Mouse (Mus musculus): ENCODE results near the gene Gm36176. TPM values are rescaled to one million over a fixed set of nuclear protein-coding genes. Genes with fewer than 3 reads are reported as not detected.
"Not testable (repeated sequence)": the region's sequence is repeated elsewhere in the genome, so short reads cannot be mapped to it uniquely, and the experiment has no call there.

Gm36176 gene
- polyA plus RNA-seq (2016; fragmentation: Nextera tagmentation; extraction: Ambion mirVana) = not detected in 2 replicates

DNA sequence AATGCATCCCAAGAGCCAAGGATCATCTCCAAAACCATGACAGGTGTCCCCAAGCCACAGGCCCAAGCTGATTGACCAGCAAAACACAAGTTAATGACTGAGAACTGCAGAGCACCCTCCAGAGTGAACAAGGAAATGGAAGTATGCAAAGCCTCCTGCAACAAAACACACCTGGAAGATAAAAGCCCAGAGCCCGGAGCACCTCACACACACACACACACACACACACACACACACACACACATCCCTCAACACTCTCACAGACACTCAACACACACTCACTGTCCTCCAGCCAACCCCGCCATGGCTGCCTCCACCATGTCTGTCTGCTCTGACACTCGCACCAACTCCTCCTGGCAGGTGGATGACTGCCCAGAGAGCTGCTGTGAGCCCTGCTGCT is at the start of gene Gm36176:
Gene Gm36176, plus strand, starts transcription at position 301 of the 400 bp plus-strand sequence.
- Histone ChIP-seq H3K4me2 (replicated peaks) (no peak within 1 kb of the TSS), H3K9ac (no peak within 1 kb of the TSS), H3K36me3 (no peaks in the 10 kb centered on the region), H3K9me3 (replicated peaks) (peaks cover 25% of the 10 kb centered on the region), H3K27me3 (0 out of 2 replicates have a peak, but pooled peaks cover 3% of the 10 kb centered on the region), H3K4me1 (no peaks in the 10 kb centered on the region), H3K4me3 (no peak within 1 kb of the TSS), H3K27ac (no peak within 1 kb of the TSS)
- no peak for ATAC-seq (ENCODE audit: low FRiP score)
- 69% methylated on average over 2 of the region's 3 CpGs for WGBS

GRCm38 (mm10) chr10:77797677-77798076 is 48.9 kb upstream of the Gm36176 start:
- H3K4me3 ChIP-seq = no peak overlapping the region
- no peak overlapping the region for H3K27ac ChIP-seq
- H3K27me3 ChIP-seq = no peaks in the 10 kb centered on the region
- no peak for ATAC-seq (ENCODE audit: low FRiP score)
- H3K9ac ChIP-seq = no peak overlapping the region
- H3K9me3 ChIP-seq (replicated peaks) = no peaks in the 10 kb centered on the region
- 16% methylated on average over 3 of the region's 3 CpGs for WGBS
- H3K4me2 ChIP-seq (replicated peaks) = no peak overlapping the region
- peaks cover 14% of the 10 kb centered on the region for H3K4me1 ChIP-seq
- no peaks in the 10 kb centered on the region for H3K36me3 ChIP-seq

DNA sequence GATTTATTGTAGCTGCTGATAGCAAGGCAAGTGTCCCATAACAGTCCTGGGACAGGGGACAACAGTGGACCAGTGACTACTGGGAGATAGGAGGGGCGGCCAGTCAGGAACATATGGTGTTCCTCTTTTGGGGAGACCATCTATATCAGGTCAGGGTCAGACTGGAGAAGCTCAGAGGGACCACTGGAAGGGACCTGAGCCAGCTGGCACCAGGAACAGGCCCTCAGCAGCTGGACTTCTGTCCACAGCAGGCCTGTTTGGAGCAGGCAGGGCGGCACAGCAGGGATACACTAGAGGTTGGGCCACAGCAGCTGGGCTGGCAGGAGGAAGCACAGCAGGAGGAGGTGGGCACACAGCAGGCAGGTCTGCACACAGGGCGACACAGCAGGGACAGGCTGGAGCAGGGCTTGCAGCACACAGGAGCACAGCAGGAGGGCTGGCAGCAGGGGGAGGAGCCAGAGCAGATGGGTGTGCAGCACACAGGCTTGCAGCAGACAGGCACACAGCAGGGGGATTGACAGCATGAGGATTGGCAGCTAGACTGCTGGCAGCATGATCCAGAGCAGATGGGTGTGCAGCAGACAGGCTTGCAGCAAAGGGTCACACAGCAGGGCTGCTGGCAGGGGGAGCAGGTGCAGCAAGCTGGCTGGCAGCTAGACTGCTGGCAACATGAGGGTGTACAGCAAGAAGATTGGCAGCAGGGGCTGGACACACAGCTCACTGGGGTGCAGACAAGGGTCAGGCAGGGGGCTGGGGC is 48.3 kb upstream of the Gm36176 start:
- not testable (repeated sequence) for ATAC-seq (ENCODE audit: low FRiP score); H3K4me3 ChIP-seq; H3K27me3 ChIP-seq; H3K9ac ChIP-seq; H3K36me3 ChIP-seq; H3K9me3 ChIP-seq (replicated peaks); H3K4me2 ChIP-seq (replicated peaks)
- WGBS = 37% methylated on average over 3 of the region's 3 CpGs
- peak overlapping the region; percentile 40; the same call in 1 of the 2 replicates for H3K27ac ChIP-seq
- peaks cover 14% of the 10 kb centered on the region for H3K4me1 ChIP-seq

GRCm38 (mm10) chr10:77798921-77799508 is 47.6 kb upstream of the Gm36176 start, which contains the start of gene Gm19668:
Gene Gm19668, minus strand, starts transcription at chr10:77799133.
- Histone ChIP-seq H3K36me3 (no peaks in the 10 kb centered on the region), H3K4me2 (replicated peaks) (no peak within 1 kb of the TSS), H3K27me3 (no peaks in the 10 kb centered on the region), H3K9ac (no peak within 1 kb of the TSS), H3K9me3 (replicated peaks) (no peaks in the 10 kb centered on the region), H3K4me3 (no peak within 1 kb of the TSS), H3K27ac (peak within 1 kb of the TSS; percentile 40; the same call in 1 of the 2 replicates), H3K4me1 (peaks cover 12% of the 10 kb centered on the region)
- no peak for ATAC-seq (ENCODE audit: low FRiP score)
- 57% methylated on average over 8 of the region's 8 CpGs for WGBS

GRCm38 (mm10) chr10:77804095-77804494 is 42.5 kb upstream of the Gm36176 start:
- H3K36me3 ChIP-seq = no peaks in the 10 kb centered on the region
- H3K4me2 ChIP-seq (replicated peaks) = no peak overlapping the region
- no peak overlapping the region for H3K9ac ChIP-seq
- no peak overlapping the region for H3K27ac ChIP-seq
- H3K27me3 ChIP-seq = no peaks in the 10 kb centered on the region
- H3K4me1 ChIP-seq = no peaks in the 10 kb centered on the region; the same call in 1 of the 2 replicates
- H3K4me3 ChIP-seq = no peak overlapping the region
- no peaks in the 10 kb centered on the region for H3K9me3 ChIP-seq (replicated peaks)
- 80% methylated on average over 3 of the region's 3 CpGs for WGBS
- ATAC-seq (ENCODE audit: low FRiP score) = no peak

DNA sequence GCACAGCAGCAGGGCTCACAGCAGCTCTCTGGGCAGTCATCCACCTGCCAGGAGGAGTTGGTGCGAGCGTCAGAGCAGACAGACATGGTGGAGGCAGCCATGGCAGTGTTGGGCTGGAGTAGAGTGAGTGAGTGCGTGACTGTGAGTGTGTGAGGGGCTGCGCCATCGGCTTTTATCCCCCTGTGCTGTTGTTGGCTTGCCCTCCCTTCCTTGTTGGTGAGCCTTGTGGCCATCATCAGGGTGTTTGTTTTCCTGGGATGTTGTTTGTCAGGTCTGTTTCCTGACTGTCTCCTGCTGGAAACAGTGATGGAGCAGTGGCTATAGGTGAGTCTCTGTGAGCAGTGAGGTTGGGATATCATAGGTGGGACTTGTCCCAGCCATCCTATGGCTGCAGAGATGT is 34.9 kb upstream of the Gm36176 start, which contains the start of gene Gm9507:
Gene Gm9507, minus strand, starts transcription at position 101 of the 400 bp plus-strand sequence.
- no peak for ATAC-seq (ENCODE audit: low FRiP score)
- Histone ChIP-seq H3K4me2 (replicated peaks) (no peak within 1 kb of the TSS), H3K4me3 (no peak within 1 kb of the TSS), H3K4me1 (no peaks in the 10 kb centered on the region), H3K9ac (no peak within 1 kb of the TSS), H3K27ac (no peak within 1 kb of the TSS), H3K27me3 (no peaks in the 10 kb centered on the region; the same call in 1 of the 2 replicates), H3K36me3 (no peaks in the 10 kb centered on the region), H3K9me3 (replicated peaks) (no peaks in the 10 kb centered on the region)
- WGBS = 79% methylated on average over 5 of the region's 5 CpGs

DNA sequence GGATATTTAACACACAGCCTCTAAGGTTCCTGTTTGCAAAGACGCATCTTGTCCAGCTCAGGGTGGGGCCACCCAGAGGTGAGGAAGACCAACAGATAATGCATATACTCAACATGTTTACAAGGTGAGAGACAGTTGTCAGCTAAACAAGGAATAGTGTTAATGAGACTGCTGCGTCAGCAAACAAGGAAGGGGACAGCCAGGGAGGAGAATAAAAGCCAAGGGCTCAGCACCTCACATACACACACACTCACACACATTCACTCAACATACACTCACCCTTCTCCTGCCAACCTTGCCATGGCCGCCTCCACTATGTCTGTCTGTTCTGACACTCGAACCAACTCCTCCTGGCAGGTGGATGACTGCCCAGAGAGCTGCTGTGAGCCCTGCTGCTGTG is 32.2 kb upstream of the Gm36176 start, which contains the start of gene Gm2696:
Gene Gm2696, plus strand, starts transcription at position 301 of the 400 bp plus-strand sequence.
- 49% methylated on average over 4 of the region's 4 CpGs for WGBS
- H3K9me3 ChIP-seq (replicated peaks) = no peaks in the 10 kb centered on the region
- no peak within 1 kb of the TSS for H3K4me2 ChIP-seq (replicated peaks)
- H3K4me1 ChIP-seq = no peaks in the 10 kb centered on the region
- H3K36me3 ChIP-seq = no peaks in the 10 kb centered on the region
- no peak within 1 kb of the TSS for H3K4me3 ChIP-seq
- no peak within 1 kb of the TSS for H3K9ac ChIP-seq
- no peak for ATAC-seq (ENCODE audit: low FRiP score)
- H3K27ac ChIP-seq = no peak within 1 kb of the TSS
- no peaks in the 10 kb centered on the region; the same call in 1 of the 2 replicates for H3K27me3 ChIP-seq

- H3K9me3 ChIP-seq (replicated peaks) = no peaks in the 10 kb centered on the region
- no peaks in the 10 kb centered on the region for H3K4me1 ChIP-seq
- H3K4me2 ChIP-seq (replicated peaks) = no peak overlapping the region
- no peak overlapping the region for H3K9ac ChIP-seq
- no peak for ATAC-seq (ENCODE audit: low FRiP score)
- no peak overlapping the region for H3K27ac ChIP-seq
- WGBS = 40% methylated on average over 5 of the region's 5 CpGs
- H3K4me3 ChIP-seq = no peak overlapping the region
- no peaks in the 10 kb centered on the region for H3K36me3 ChIP-seq
- H3K27me3 ChIP-seq = no peaks in the 10 kb centered on the region; the same call in 1 of the 2 replicates
Measured at GRCm38 (mm10) chr10:77815514-77815913, 31.1 kb upstream of the Gm36176 start.

DNA sequence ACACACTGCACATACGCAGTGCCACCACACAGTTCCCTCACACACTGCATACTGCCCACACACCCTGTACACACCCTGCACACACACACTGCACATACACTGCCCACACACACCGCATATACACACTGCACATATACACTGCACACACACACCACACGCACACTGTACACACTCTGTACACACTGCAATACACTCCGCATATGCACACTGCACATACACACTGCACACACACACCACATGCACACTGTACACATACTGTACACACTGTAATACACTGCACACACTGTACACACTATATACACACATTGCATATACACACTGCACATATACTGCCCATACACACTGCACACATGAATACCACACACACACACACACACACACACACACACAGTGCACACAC is 28.1 kb upstream of the Gm36176 start:
- Histone ChIP-seq H3K4me2 (replicated peaks) (no peak overlapping the region), H3K4me3 (no peak overlapping the region), H3K27me3 (no peaks in the 10 kb centered on the region; the same call in 1 of the 2 replicates), H3K36me3 (no peaks in the 10 kb centered on the region), H3K4me1 (no peaks in the 10 kb centered on the region), H3K27ac (no peak overlapping the region), H3K9ac (no peak overlapping the region), H3K9me3 (replicated peaks) (no peaks in the 10 kb centered on the region)
- WGBS = 96% methylated on average over 4 of the region's 4 CpGs
- 0 out of 2 replicates have a peak, but pooled peaks have one; percentile 35 for ATAC-seq (ENCODE audit: low FRiP score)

- H3K4me2 ChIP-seq (replicated peaks) = no peak overlapping the region
- H3K27me3 ChIP-seq = no peaks in the 10 kb centered on the region; the same call in 1 of the 2 replicates
- H3K27ac ChIP-seq = no peak overlapping the region
- H3K4me3 ChIP-seq = no peak overlapping the region
- no peaks in the 10 kb centered on the region for H3K4me1 ChIP-seq
- ATAC-seq (ENCODE audit: low FRiP score) = no peak
- H3K9me3 ChIP-seq (replicated peaks) = no peaks in the 10 kb centered on the region
- no peak overlapping the region for H3K9ac ChIP-seq
- 52% methylated on average over 4 of the region's 4 CpGs for WGBS
- no peaks in the 10 kb centered on the region for H3K36me3 ChIP-seq
Measured at GRCm38 (mm10) chr10:77819203-77819602, 27.4 kb upstream of the Gm36176 start.

DNA sequence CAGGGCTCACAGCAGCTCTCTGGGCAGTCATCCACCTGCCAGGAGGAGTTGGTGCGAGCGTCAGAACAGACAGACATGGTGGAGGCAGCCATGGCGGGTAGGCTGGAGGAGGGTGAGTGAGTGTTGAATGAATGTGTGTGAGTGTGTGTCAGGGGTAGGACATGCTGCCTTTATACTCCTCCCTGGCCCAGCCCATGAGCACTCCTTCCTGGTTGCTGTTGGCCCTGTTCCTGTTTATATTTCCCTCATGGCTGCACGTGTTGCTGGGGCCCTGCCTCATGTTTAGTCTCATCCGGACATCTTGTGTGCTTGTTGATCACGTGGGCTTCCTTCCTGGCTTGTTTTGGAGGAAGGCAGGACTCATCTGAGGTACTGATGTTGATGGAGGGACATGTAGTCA is 19.7 kb upstream of the Gm36176 start, which contains the start of gene Krtap10-4:
Gene Krtap10-4, minus strand, starts transcription at position 145 of the 400 bp plus-strand sequence.
- no peak for ATAC-seq (ENCODE audit: low FRiP score)
- H3K4me1 ChIP-seq = no peaks in the 10 kb centered on the region
- no peak within 1 kb of the TSS for H3K4me3 ChIP-seq
- H3K36me3 ChIP-seq = no peaks in the 10 kb centered on the region
- H3K27ac ChIP-seq = no peak within 1 kb of the TSS
- H3K9me3 ChIP-seq (replicated peaks) = no peaks in the 10 kb centered on the region
- no peak within 1 kb of the TSS for H3K4me2 ChIP-seq (replicated peaks)
- H3K9ac ChIP-seq = no peak within 1 kb of the TSS
- 73% methylated on average over 6 of the region's 6 CpGs for WGBS
- H3K27me3 ChIP-seq = no peaks in the 10 kb centered on the region

DNA sequence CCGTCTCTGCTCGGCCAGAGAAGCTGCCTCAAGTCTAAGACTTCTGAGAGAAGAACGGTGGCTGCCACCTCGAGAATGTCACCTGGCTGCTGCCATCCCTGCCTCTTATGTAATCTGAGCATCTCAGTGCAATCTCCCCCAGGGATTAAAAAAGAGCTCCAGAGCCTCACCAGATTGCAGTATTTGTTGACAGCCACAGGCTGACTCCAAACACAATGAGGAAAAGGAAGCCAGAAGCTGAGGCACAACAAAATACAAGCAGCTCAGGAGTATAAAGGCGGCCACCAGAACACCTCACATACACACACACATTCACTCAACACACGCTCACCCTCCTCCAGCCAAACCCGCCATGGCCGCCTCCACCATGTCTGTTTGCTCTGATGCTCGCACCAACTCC is 11.0 kb upstream of the Gm36176 start, which contains the start of gene Krtap10-10:
Gene Krtap10-10, plus strand, starts transcription at position 301 of the 400 bp plus-strand sequence.
- Histone ChIP-seq H3K4me1 (no peaks in the 10 kb centered on the region), H3K27me3 (no peaks in the 10 kb centered on the region), H3K36me3 (no peaks in the 10 kb centered on the region), H3K9ac (no peak within 1 kb of the TSS), H3K4me2 (replicated peaks) (no peak within 1 kb of the TSS), H3K27ac (no peak within 1 kb of the TSS), H3K9me3 (replicated peaks) (no peaks in the 10 kb centered on the region), H3K4me3 (no peak within 1 kb of the TSS)
- 65% methylated on average over 9 of the region's 9 CpGs for WGBS
- ATAC-seq (ENCODE audit: low FRiP score) = no peak

Measured in hindbrain, embryonic 12.5 days (tissue).